ENCODE assay signal across 1 mouse cellular context in the genomic region with DNA sequence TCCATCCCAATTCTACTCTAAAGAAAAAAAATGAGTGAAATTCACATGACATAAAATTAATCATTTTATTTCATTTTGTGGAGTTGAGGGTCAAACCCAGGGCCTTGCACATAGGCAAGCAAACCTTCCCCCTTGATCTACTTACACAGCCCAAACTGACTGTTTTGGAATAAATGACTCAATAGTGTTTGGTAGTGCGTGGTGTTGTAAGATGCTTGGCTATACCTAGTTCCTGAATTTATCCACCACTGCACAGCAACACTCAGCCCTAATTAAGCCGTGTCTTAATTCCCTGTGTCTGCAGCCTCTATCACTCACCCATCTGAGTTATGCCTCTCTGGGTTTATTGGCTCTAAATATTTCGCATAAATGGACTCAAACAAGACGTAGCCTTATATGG.
TF ChIP-seq lines count a peak whose summit lies in the region.

No protein-coding gene starts in this region.

TF ChIP-seq in CH12.LX, 34 proteins besides CTCF, POLR2A, EP300 and RAD21 (continued from another document):
- no peak for TF ChIP-seq GABPA (IDR thresholded peaks at IDR 0.05; ENCODE audit: insufficient replicate concordance, low read depth, low read length)
- TF ChIP-seq JUN (IDR thresholded peaks at IDR 0.05; ENCODE audit: insufficient read depth, low read depth, low read length) = peak; percentile 32; the same call in 1 of the 2 replicates
- TF ChIP-seq MAZ (IDR thresholded peaks at IDR 0.05; ENCODE audit: low read depth, low read length) = no peak
- no peak for TF ChIP-seq UBTF (IDR thresholded peaks at IDR 0.05; ENCODE audit: low read depth, low read length)
- no peak for TF ChIP-seq USF2 (conservative IDR thresholded peaks at IDR 0.05; ENCODE audit: low read depth, low read length)
- no peak for TF ChIP-seq CHD1 (IDR thresholded peaks at IDR 0.05; ENCODE audit: low read depth, low read length)
- TF ChIP-seq NELFE (IDR thresholded peaks at IDR 0.05; ENCODE audit: low read depth, low read length) = no peak
- TF ChIP-seq TBP (conservative IDR thresholded peaks at IDR 0.05; ENCODE audit: low read depth, low read length) = no peak
- no peak for TF ChIP-seq TCF12 (IDR thresholded peaks at IDR 0.05; ENCODE audit: low read depth, low read length)
- no peak for TF ChIP-seq MEF2A (IDR thresholded peaks at IDR 0.05; ENCODE audit: borderline replicate concordance, low read depth, low read length)
- no peak for TF ChIP-seq RCOR1 (conservative IDR thresholded peaks at IDR 0.05; ENCODE audit: low read depth, low read length)
TF ChIP-seq in CH12.LX: peak in this region for 2.
